Mouse (Mus musculus) lung, embryonic 16.5 days (tissue): ENCODE data around the gene Ubxn7. TPM values are rescaled to one million over a fixed set of nuclear protein-coding genes. Genes with fewer than 3 reads are reported as not detected.
A peak's percentile ranks its signal among the peaks of the same experiment; 100 is the strongest.

Experiments
- ATAC-seq: fragments of 200-750 bp; cut with Nextera tagmentation; 2 replicates; pipeline ENCODE4 v1.8.0; 2017; ENCODE audit warnings: low read depth, mild to moderate bottlenecking, moderate library complexity
- H3K27ac ChIP-seq: fragments of 300-500 bp; sonication (generic); 2 replicates; pipeline ENCODE4 v1.5.1; 2014; ENCODE audit warnings: mild to moderate bottlenecking, control low read depth, low read length
- H3K27me3 ChIP-seq: fragments of 300-500 bp; sonication (generic); 2 replicates; pipeline ENCODE4 v1.6.1; 2014; ENCODE audit warnings: low read depth, low read length, mixed read lengths; ENCODE audit not compliant: control insufficient read depth, insufficient read depth
- H3K36me3 ChIP-seq: fragments of 300-500 bp; sonication (generic); 2 replicates; pipeline ENCODE4 v1.6.1; 2014; ENCODE audit warnings: low read length; ENCODE audit not compliant: control insufficient read depth, insufficient read depth
- H3K4me1 ChIP-seq: fragments of 300-500 bp; sonication (generic); replicated peaks from 2 replicates; pipeline ENCODE4 v1.6.1; 2014; ENCODE audit warnings: low read length, mixed read lengths; ENCODE audit not compliant: control insufficient read depth, insufficient read depth
- H3K4me2 ChIP-seq: fragments of 300-500 bp; sonication (generic); 2 replicates; pipeline ENCODE4 v1.6.1; 2014; ENCODE audit warnings: low read depth, low read length, control low read depth
- H3K4me3 ChIP-seq: fragments of 300-500 bp; sonication (generic); 2 replicates; pipeline ENCODE4 v1.5.1; 2014; ENCODE audit warnings: mild to moderate bottlenecking, low read length, control low read depth
- H3K9ac ChIP-seq: fragments of 300-500 bp; sonication (generic); 2 replicates; pipeline ENCODE4 v1.6.1; 2014; ENCODE audit warnings: low read length, control low read depth
- H3K9me3 ChIP-seq: fragments of 300-500 bp; sonication (generic); 2 replicates; pipeline ENCODE4 v1.6.1; 2016; ENCODE audit warnings: low read length; ENCODE audit not compliant: control insufficient read depth
- WGBS: fragments of 180-500 bp; shearing (Covaris S2); extraction: QIAGEN DNeasy Blood & Tissue Kit; methylation state at CpG from one replicate; pipeline ENCODE4 v1.1.7; 2014; 5-methylcytosine and 5-hydroxymethylcytosine counted together
- polyA plus RNA-seq: library from polyadenylated mRNA; unstranded; fragments of >200 nt; fragmentation: Nextera tagmentation; extraction: Ambion mirVana; gene quantifications from 2 replicates; pipeline ENCODE4 v1.2.1, GENCODE M21; 2015

Ubxn7 gene
- polyA plus RNA-seq, 1 experiment from 2014 or later, result 22.5 TPM

GRCm38 (mm10) chr16:32434691-32435090 lies 102.6 kb downstream of the Ubxn7 start:
- Histone ChIP-seq H3K4me3 (no peak overlapping the region), H3K27ac (peak overlapping the region; percentile 8; the same call in 1 of the 2 replicates), H3K9me3 (no peaks in the 10 kb centered on the region), H3K4me1 (peaks cover 20% of the 10 kb centered on the region), H3K36me3 (no peaks in the 10 kb centered on the region), H3K4me2 (no peak overlapping the region), H3K27me3 (no peaks in the 10 kb centered on the region), H3K9ac (no peak overlapping the region)
- ATAC-seq, result no peak

GRCm38 (mm10) chr16:32436657-32437056 lies 104.6 kb downstream of the Ubxn7 start:
- no peak for ATAC-seq
- 50% methylated on average over 1 of the region's 1 CpGs for WGBS
- Histone ChIP-seq H3K27ac (no peak overlapping the region), H3K27me3 (no peaks in the 10 kb centered on the region), H3K9me3 (no peaks in the 10 kb centered on the region), H3K9ac (no peak overlapping the region), H3K36me3 (no peaks in the 10 kb centered on the region), H3K4me2 (no peak overlapping the region), H3K4me1 (peaks cover 15% of the 10 kb centered on the region), H3K4me3 (no peak overlapping the region)

GRCm38 (mm10) chr16:32437266-32437665 lies 105.2 kb downstream of the Ubxn7 start:
- no peaks in the 10 kb centered on the region for H3K27me3 ChIP-seq
- H3K4me1 ChIP-seq, result peaks cover 11% of the 10 kb centered on the region
- H3K27ac ChIP-seq, result no peak overlapping the region
- H3K4me2 ChIP-seq, result no peak overlapping the region
- no peak overlapping the region for H3K9ac ChIP-seq
- WGBS, result 98% methylated on average over 1 of the region's 1 CpGs
- H3K36me3 ChIP-seq, result no peaks in the 10 kb centered on the region
- no peaks in the 10 kb centered on the region for H3K9me3 ChIP-seq
- ATAC-seq, result no peak
- H3K4me3 ChIP-seq, result no peak overlapping the region

GRCm38 (mm10) chr16:32441432-32441831 lies 109.4 kb downstream of the Ubxn7 start:
- Histone ChIP-seq H3K4me2 (no peak overlapping the region), H3K9ac (no peak overlapping the region), H3K4me3 (no peak overlapping the region), H3K27me3 (no peaks in the 10 kb centered on the region), H3K9me3 (no peaks in the 10 kb centered on the region), H3K36me3 (no peaks in the 10 kb centered on the region), H3K4me1 (no peaks in the 10 kb centered on the region), H3K27ac (no peak overlapping the region)
- no peak for ATAC-seq
- WGBS, result 89% methylated on average over 3 of the region's 3 CpGs

Other genes starting within 250 kb of the Ubxn7 start
- gene Pigx, start 232.5 kb upstream of the Ubxn7 start, polyA plus RNA-seq, result 84.6 and 85.1 TPM in 2 replicates
- 31.7 and 31.9 TPM in 2 replicates for gene Cep19, start 232.5 kb upstream of the Ubxn7 start, polyA plus RNA-seq
- 45.8 and 51.1 TPM in 2 replicates for gene Nrros, start 166.7 kb upstream of the Ubxn7 start, polyA plus RNA-seq
- 0.28 TPM in 1 of 2 replicates, not detected in the other for gene Bex6, start 152.4 kb upstream of the Ubxn7 start, polyA plus RNA-seq
- gene Fbxo45, start 85.1 kb upstream of the Ubxn7 start, polyA plus RNA-seq, result 5.0 and 5.2 TPM in 2 replicates
- 19.0 and 19.8 TPM in 2 replicates for gene Wdr53, start 85.0 kb upstream of the Ubxn7 start, polyA plus RNA-seq
- gene Smco1, start 60.8 kb upstream of the Ubxn7 start, polyA plus RNA-seq, result 0.18 TPM in 1 of 2 replicates, not detected in the other
- 26.3 and 26.9 TPM in 2 replicates for gene Rnf168, start 54.8 kb upstream of the Ubxn7 start, polyA plus RNA-seq
- not detected in 2 replicates for gene Tm4sf19, start 68.2 kb downstream of the Ubxn7 start, polyA plus RNA-seq
- 30.1 and 31.8 TPM in 2 replicates for gene Tctex1d2, start 87.4 kb downstream of the Ubxn7 start, polyA plus RNA-seq
- 46.4 and 53.9 TPM in 2 replicates for gene Pcyt1a, start 98.7 kb downstream of the Ubxn7 start, polyA plus RNA-seq
- gene Slc51a, start 155.6 kb downstream of the Ubxn7 start, polyA plus RNA-seq, result 0.28 and 0.55 TPM in 2 replicates
- not detected in 2 replicates for gene Zdhhc19, start 164.0 kb downstream of the Ubxn7 start, polyA plus RNA-seq